Mouse (Mus musculus) intestine, embryonic 15.5 days (tissue): ENCODE measurements around the gene Dpysl5. TPM values are rescaled to one million over a fixed set of nuclear protein-coding genes. Genes with fewer than 3 reads are reported as not detected.

Experiments
- ATAC-seq: fragments of 200-750 bp; cut with Nextera tagmentation; 2 replicates; pipeline ENCODE4 v1.8.0; 2017; ENCODE audit warnings: moderate TSS enrichment, moderate library complexity
- H3K27ac ChIP-seq: fragments of 300-500 bp; sonication (generic); 2 replicates; pipeline ENCODE4 v1.5.1; 2015; ENCODE audit warnings: mild to moderate bottlenecking, inconsistent platforms
- H3K27me3 ChIP-seq: fragments of 300-500 bp; sonication (generic); replicated peaks from 2 replicates; pipeline ENCODE4 v1.6.1; 2015; ENCODE audit warnings: inconsistent platforms
- H3K36me3 ChIP-seq: fragments of 300-500 bp; sonication (generic); 2 replicates; pipeline ENCODE4 v1.6.1; 2015; ENCODE audit warnings: inconsistent platforms
- H3K4me1 ChIP-seq: fragments of 300-500 bp; sonication (generic); replicated peaks from 2 replicates; pipeline ENCODE4 v1.6.1; 2015; ENCODE audit warnings: inconsistent platforms
- H3K4me2 ChIP-seq: fragments of 300-500 bp; sonication (generic); replicated peaks from 2 replicates; pipeline ENCODE4 v1.6.1; 2015; ENCODE audit warnings: mild to moderate bottlenecking, inconsistent platforms
- H3K4me3 ChIP-seq: fragments of 300-500 bp; sonication (generic); replicated peaks from 2 replicates; pipeline ENCODE4 v1.5.1; 2015; ENCODE audit warnings: inconsistent platforms
- H3K9ac ChIP-seq: fragments of 300-500 bp; sonication (generic); 2 replicates; pipeline ENCODE4 v1.6.1; 2015; ENCODE audit warnings: inconsistent platforms
- H3K9me3 ChIP-seq: fragments of 300-500 bp; sonication (generic); 2 replicates; pipeline ENCODE4 v1.6.1; 2016; ENCODE audit warnings: inconsistent platforms
- WGBS: fragments of 180-500 bp; shearing (Covaris S2); methylation state at CpG from one replicate; pipeline ENCODE4 v1.1.7; 2015; 5-methylcytosine and 5-hydroxymethylcytosine counted together
- polyA plus RNA-seq: library from polyadenylated mRNA; unstranded; fragments of >200 nt; fragmentation: Nextera tagmentation; extraction: Ambion mirVana; gene quantifications from 2 replicates; pipeline ENCODE4 v1.2.1, GENCODE M21; 2015

The Dpysl5 gene
- polyA plus RNA-seq, 1 experiment from 2014 or later: 7.1 TPM

GRCm38 (mm10) chr5:30749582-30750311 lies 38.4 kb downstream of the Dpysl5 start:
- no peaks in the 10 kb centered on the region for H3K4me1 ChIP-seq
- no peaks in the 10 kb centered on the region for H3K36me3 ChIP-seq
- H3K9me3 ChIP-seq: no peaks in the 10 kb centered on the region
- no peaks in the 10 kb centered on the region for H3K27me3 ChIP-seq
- no peak overlapping the region for H3K4me3 ChIP-seq
- ATAC-seq: no peak
- H3K4me2 ChIP-seq: no peak overlapping the region
- WGBS: 75% methylated on average over 12 of the region's 12 CpGs
- H3K27ac ChIP-seq: no peak overlapping the region
- no peak overlapping the region for H3K9ac ChIP-seq

- no peak overlapping the region for H3K4me3 ChIP-seq
- H3K9ac ChIP-seq: no peak overlapping the region
- H3K9me3 ChIP-seq: no peaks in the 10 kb centered on the region
- 69% methylated on average over 5 of the region's 5 CpGs for WGBS
- H3K27ac ChIP-seq: no peak overlapping the region
- H3K36me3 ChIP-seq: no peaks in the 10 kb centered on the region
- no peak for ATAC-seq
- no peaks in the 10 kb centered on the region for H3K27me3 ChIP-seq
- no peaks in the 10 kb centered on the region for H3K4me1 ChIP-seq
- H3K4me2 ChIP-seq: no peak overlapping the region
Observed at GRCm38 (mm10) chr5:30751071-30751470, 39.7 kb downstream of the Dpysl5 start.

- H3K4me2 ChIP-seq: no peak overlapping the region
- H3K36me3 ChIP-seq: no peaks in the 10 kb centered on the region
- no peak overlapping the region for H3K4me3 ChIP-seq
- H3K4me1 ChIP-seq: no peaks in the 10 kb centered on the region
- H3K27ac ChIP-seq: no peak overlapping the region
- no peaks in the 10 kb centered on the region for H3K9me3 ChIP-seq
- no peak for ATAC-seq
- H3K9ac ChIP-seq: no peak overlapping the region
- WGBS: 81% methylated on average over 4 of the region's 4 CpGs
- no peaks in the 10 kb centered on the region for H3K27me3 ChIP-seq
Observed at GRCm38 (mm10) chr5:30753128-30753527, 41.8 kb downstream of the Dpysl5 start.

- ATAC-seq: peak; percentile 70; the same call in 1 of the 2 replicates
- no peak overlapping the region for H3K4me2 ChIP-seq
- WGBS: 31% methylated on average over 5 of the region's 5 CpGs
- H3K27me3 ChIP-seq: no peaks in the 10 kb centered on the region
- no peak overlapping the region for H3K4me3 ChIP-seq
- no peak overlapping the region for H3K27ac ChIP-seq
- no peak overlapping the region for H3K9ac ChIP-seq
- H3K9me3 ChIP-seq: no peaks in the 10 kb centered on the region
- no peaks in the 10 kb centered on the region for H3K4me1 ChIP-seq
- no peaks in the 10 kb centered on the region for H3K36me3 ChIP-seq
Observed at GRCm38 (mm10) chr5:30755215-30755614, 43.9 kb downstream of the Dpysl5 start.

- 60% methylated on average over 14 of the region's 14 CpGs for WGBS
- H3K27ac ChIP-seq: no peak overlapping the region
- H3K9me3 ChIP-seq: no peaks in the 10 kb centered on the region
- H3K9ac ChIP-seq: no peak overlapping the region
- no peak for ATAC-seq
- no peak overlapping the region for H3K4me2 ChIP-seq
- H3K36me3 ChIP-seq: no peaks in the 10 kb centered on the region
- no peak overlapping the region for H3K4me3 ChIP-seq
- peaks cover 5% of the 10 kb centered on the region; the same call in 1 of the 2 replicates for H3K4me1 ChIP-seq
- no peaks in the 10 kb centered on the region for H3K27me3 ChIP-seq
Observed at GRCm38 (mm10) chr5:30762815-30763510, 51.6 kb downstream of the Dpysl5 start.

- H3K27ac ChIP-seq: no peak overlapping the region
- no peaks in the 10 kb centered on the region for H3K9me3 ChIP-seq
- H3K36me3 ChIP-seq: no peaks in the 10 kb centered on the region
- no peaks in the 10 kb centered on the region for H3K27me3 ChIP-seq
- peaks cover 10% of the 10 kb centered on the region for H3K4me1 ChIP-seq
- no peak overlapping the region for H3K9ac ChIP-seq
- ATAC-seq: no peak
- H3K4me3 ChIP-seq: no peak overlapping the region
- WGBS: 82% methylated on average over 5 of the region's 5 CpGs
- no peak overlapping the region for H3K4me2 ChIP-seq
Observed at GRCm38 (mm10) chr5:30763511-30763830, 52.1 kb downstream of the Dpysl5 start.

GRCm38 (mm10) chr5:30765596-30766370 lies 54.4 kb downstream of the Dpysl5 start:
- Histone ChIP-seq H3K4me2 (no peak overlapping the region), H3K4me3 (no peak overlapping the region), H3K4me1 (peaks cover 19% of the 10 kb centered on the region), H3K9ac (no peak overlapping the region), H3K27ac (no peak overlapping the region), H3K9me3 (no peaks in the 10 kb centered on the region), H3K27me3 (no peaks in the 10 kb centered on the region), H3K36me3 (no peaks in the 10 kb centered on the region)
- ATAC-seq: no peak
- 78% methylated on average over 12 of the region's 12 CpGs for WGBS

GRCm38 (mm10) chr5:30768082-30768481 lies 56.7 kb downstream of the Dpysl5 start:
- Histone ChIP-seq H3K4me2 (peak overlapping the region; percentile 19; the same call in 1 of the 2 replicates), H3K9me3 (no peaks in the 10 kb centered on the region), H3K27me3 (no peaks in the 10 kb centered on the region), H3K9ac (no peak overlapping the region; the same call in 1 of the 2 replicates), H3K36me3 (no peaks in the 10 kb centered on the region), H3K27ac (0 out of 2 replicates have a peak overlapping the region, but pooled peaks have one; percentile 2), H3K4me3 (no peak overlapping the region), H3K4me1 (peaks cover 19% of the 10 kb centered on the region)
- peak; percentile 17; the same call in 1 of the 2 replicates for ATAC-seq
- 59% methylated on average over 4 of the region's 4 CpGs for WGBS

GRCm38 (mm10) chr5:30768598-30768997 lies 57.2 kb downstream of the Dpysl5 start:
- no peak overlapping the region for H3K27ac ChIP-seq
- peak overlapping the region; percentile 19 for H3K4me2 ChIP-seq
- WGBS: 14% methylated on average over 9 of the region's 9 CpGs

GRCm38 (mm10) chr5:30769075-30769474 lies 57.7 kb downstream of the Dpysl5 start:
- peaks cover 19% of the 10 kb centered on the region for H3K4me1 ChIP-seq
- no peak overlapping the region for H3K4me3 ChIP-seq
- peak; percentile 32; the same call in 1 of the 2 replicates for ATAC-seq
- no peaks in the 10 kb centered on the region for H3K27me3 ChIP-seq
- no peaks in the 10 kb centered on the region for H3K36me3 ChIP-seq
- H3K9me3 ChIP-seq: no peaks in the 10 kb centered on the region
- no peak overlapping the region for H3K4me2 ChIP-seq
- WGBS: 70% methylated on average over 9 of the region's 9 CpGs
- no peak overlapping the region for H3K9ac ChIP-seq
- H3K27ac ChIP-seq: no peak overlapping the region

More at GRCm38 (mm10) chr5:30768598-30768997, 57.2 kb downstream of the Dpysl5 start:
- H3K9me3 ChIP-seq: no peaks in the 10 kb centered on the region
- ATAC-seq: peak; percentile 83
- H3K36me3 ChIP-seq: no peaks in the 10 kb centered on the region
- no peak overlapping the region for H3K4me3 ChIP-seq
- H3K9ac ChIP-seq: no peak overlapping the region
- peaks cover 19% of the 10 kb centered on the region for H3K4me1 ChIP-seq
- no peaks in the 10 kb centered on the region for H3K27me3 ChIP-seq

GRCm38 (mm10) chr5:30774601-30775371 lies 63.4 kb downstream of the Dpysl5 start:
- Histone ChIP-seq H3K9me3 (no peaks in the 10 kb centered on the region), H3K27ac (no peak overlapping the region), H3K4me3 (peak overlapping the region; percentile 19), H3K4me2 (peak overlapping the region; percentile 50), H3K9ac (no peak overlapping the region), H3K4me1 (no peaks in the 10 kb centered on the region), H3K27me3 (no peaks in the 10 kb centered on the region), H3K36me3 (no peaks in the 10 kb centered on the region)
- 9% methylated on average over 20 of the region's 20 CpGs for WGBS
- ATAC-seq: peak; percentile 90

GRCm38 (mm10) chr5:30780699-30781098 lies 69.3 kb downstream of the Dpysl5 start:
- H3K4me2 ChIP-seq: no peak overlapping the region
- H3K9ac ChIP-seq: no peak overlapping the region
- ATAC-seq: no peak
- no peaks in the 10 kb centered on the region for H3K27me3 ChIP-seq
- H3K4me1 ChIP-seq: no peaks in the 10 kb centered on the region
- no peaks in the 10 kb centered on the region for H3K9me3 ChIP-seq
- no peak overlapping the region for H3K4me3 ChIP-seq
- no peak overlapping the region for H3K27ac ChIP-seq
- WGBS: 62% methylated on average over 9 of the region's 9 CpGs
- H3K36me3 ChIP-seq: no peaks in the 10 kb centered on the region
